Mouse (Mus musculus) frontal cortex, adult 2 months (tissue): Measurements from ENCODE around the gene Gprin1. TPM values are rescaled to one million over a fixed set of nuclear protein-coding genes. Genes with fewer than 3 reads are reported as not detected.
"Not testable (repeated sequence)": the region's sequence is repeated elsewhere in the genome, so short reads cannot be mapped to it uniquely, and the experiment has no call there.

Experiments used
- DNase-seq, 2 experiments: peaks; one replicate each; pipeline ENCODE4 v3.0.0; 2022; ENCODE audit warnings: low spot score in 1 of 2; ENCODE audit errors: extremely low spot score in 1 of 2
- polyA plus RNA-seq: library from polyadenylated mRNA; depleted of rRNA; stranded (reverse); fragments of >200 nt; gene quantifications from 2 replicates; pipeline ENCODE4 v1.2.3, GENCODE M21; 2012; rRNA removed

Gprin1 gene
- polyA plus RNA-seq, result 82.2 and 88.5 TPM in 2 replicates

DNA sequence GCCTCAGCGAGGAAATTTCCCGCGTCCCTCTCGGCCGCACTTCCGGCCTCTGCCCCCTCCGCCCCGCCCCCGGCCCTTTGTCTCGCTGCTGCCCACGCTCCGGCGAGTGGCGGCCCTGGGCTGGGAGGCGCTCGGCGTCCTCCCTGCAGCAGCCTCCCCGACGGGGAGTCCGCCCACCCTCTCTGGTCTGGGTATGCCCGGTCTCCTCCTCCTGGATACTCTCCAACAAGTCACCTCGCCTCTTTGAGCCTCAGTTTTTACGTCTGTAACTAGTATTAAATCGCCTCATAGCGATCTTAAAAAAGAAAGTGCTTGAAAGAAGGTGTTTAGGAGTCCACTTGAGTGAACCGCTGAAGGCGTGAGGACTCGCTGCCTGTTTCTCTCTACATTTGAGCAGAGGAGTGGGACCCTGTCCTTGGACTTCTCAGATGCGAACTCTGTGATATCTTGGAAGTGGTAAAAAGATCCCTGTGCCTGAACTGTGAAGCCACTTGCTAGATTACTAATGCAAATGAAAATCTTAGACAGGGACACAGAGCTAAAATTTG, at the start of gene Gprin1:
Gene Gprin1, minus strand, starts transcription at position 11 of the 548 bp plus-strand sequence.
- DNase-seq, result no peak

DNA sequence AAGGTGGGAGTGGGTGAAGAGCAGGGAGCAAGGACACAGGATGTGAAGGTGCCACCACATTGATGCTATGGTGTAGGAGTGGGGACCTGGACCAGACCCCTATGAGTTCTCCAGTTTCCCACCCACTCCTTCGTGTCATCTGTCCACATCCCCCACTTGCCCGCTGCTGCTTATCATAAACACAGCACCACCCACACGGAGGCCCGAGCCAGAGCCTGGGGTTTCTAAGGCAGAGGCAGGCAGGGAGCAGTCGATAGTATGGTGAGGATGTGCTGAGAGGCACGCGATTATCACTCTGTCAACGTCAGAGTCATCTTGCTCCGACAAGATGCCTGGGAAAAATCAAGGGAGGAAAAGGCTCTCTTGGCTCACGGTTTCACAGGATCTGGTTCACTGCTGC, 49.1 kb upstream of the Gprin1 start:
- peak; percentile 69 to 85 for DNase-seq

DNA sequence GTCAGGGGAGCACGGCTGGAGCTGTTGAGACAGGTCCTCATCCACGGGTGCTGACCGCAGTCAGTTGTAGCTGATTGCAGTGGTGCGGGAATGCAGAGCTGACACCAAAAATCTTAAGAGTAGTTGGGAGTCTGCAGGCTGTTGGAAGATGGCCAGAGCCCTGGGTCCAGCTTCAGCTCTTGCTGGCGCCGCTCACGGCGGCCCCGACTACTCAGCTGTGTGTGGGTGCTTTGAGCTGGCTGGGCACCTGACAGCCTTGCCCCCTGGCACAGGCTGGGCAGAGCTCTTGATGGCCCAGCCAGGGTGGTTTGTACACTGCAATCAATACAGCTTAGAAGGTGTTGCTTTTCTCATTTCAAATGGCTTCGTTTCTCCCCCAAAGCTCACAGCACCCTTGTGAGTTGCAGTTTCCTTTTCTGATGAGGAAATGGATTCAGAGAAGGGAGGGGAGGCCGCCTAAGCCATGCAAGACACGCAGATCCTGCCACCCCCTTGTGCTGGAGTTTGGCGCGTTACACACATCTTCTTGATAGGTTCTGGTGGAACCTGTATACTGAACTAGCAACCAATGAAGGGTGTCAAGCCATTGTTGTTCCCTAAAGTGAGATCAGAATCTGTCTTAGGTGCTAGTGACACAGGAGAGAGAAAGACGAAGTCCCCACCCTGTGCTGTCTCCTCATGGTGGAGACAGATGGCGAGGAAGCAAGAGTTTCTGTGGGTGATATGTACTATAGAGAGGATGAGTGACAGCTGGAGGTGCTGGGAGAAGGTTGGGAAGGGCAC, 48.4 kb upstream of the Gprin1 start:
- peak in 1 of 2 experiments; percentile 75 for DNase-seq

DNA sequence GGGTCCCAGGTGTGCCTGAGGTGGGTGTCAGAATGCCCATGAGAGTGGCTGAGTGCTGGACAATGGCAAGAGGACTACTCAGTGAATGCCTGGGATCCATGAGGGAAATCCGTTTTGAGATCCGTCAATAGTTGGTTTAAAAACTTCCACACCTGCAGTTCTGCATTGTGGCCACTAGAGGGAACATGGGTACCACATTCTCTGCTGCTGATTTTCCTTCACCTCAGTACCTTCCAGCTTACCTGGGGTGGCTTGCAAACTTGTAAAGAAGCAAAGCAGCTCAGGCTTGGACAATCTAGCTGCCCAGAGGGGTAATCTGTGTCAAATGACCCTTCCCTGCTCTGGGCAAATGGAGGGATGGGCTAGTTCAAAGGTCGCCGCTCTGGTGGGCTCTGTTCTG, 47.7 kb upstream of the Gprin1 start:
- peak in 1 of 2 experiments; percentile 81 for DNase-seq

DNA sequence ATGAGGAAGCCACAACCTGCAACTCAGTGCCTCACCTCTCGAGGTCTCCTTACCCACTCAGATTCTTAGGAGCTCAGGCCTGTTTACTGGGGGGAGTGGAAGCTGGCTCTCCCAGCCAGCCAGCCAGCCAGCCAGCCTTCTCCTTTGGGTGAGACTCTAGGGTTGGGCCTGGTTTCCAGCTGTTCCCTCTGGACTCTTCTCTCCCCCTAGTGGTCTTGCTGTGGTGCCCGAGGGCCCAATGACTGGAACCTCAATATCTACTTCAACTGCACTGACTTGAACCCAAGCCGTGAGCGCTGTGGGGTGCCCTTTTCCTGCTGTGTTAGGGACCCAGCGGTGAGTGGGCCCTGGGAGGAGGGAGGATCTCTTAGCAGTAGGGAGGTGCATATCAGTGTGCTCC, 45.2 kb upstream of the Gprin1 start:
- no peak for DNase-seq

DNA sequence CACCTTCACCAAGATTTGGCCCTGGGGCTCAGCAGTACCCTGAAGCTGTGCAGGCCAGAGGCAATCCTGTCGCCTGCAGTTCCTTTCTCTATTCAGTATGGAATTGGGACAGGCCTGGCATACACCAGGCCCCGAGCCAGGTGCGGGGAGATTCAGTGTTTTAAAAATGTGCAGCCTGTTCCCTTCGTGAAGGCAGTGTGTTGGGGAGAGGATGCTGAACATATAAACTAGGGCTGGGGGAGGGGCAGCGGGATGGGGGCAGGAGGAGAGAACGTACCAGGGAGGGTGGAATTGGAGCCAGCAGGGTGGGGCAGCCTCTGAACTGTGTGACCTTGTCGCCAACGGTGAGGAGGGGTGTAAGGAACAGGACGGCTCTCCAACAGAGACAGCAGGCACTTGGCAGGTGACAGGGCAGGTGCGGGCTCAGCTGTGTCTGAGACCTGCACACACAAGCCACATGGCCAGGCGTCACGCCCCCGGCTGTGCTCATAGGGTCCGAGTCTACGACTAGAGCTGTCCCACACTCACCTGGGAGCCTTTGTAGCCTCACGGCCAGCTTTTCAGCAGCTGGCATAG, 44.4 kb upstream of the Gprin1 start:
- DNase-seq, result peak in 1 of 2 experiments; percentile 56

DNA sequence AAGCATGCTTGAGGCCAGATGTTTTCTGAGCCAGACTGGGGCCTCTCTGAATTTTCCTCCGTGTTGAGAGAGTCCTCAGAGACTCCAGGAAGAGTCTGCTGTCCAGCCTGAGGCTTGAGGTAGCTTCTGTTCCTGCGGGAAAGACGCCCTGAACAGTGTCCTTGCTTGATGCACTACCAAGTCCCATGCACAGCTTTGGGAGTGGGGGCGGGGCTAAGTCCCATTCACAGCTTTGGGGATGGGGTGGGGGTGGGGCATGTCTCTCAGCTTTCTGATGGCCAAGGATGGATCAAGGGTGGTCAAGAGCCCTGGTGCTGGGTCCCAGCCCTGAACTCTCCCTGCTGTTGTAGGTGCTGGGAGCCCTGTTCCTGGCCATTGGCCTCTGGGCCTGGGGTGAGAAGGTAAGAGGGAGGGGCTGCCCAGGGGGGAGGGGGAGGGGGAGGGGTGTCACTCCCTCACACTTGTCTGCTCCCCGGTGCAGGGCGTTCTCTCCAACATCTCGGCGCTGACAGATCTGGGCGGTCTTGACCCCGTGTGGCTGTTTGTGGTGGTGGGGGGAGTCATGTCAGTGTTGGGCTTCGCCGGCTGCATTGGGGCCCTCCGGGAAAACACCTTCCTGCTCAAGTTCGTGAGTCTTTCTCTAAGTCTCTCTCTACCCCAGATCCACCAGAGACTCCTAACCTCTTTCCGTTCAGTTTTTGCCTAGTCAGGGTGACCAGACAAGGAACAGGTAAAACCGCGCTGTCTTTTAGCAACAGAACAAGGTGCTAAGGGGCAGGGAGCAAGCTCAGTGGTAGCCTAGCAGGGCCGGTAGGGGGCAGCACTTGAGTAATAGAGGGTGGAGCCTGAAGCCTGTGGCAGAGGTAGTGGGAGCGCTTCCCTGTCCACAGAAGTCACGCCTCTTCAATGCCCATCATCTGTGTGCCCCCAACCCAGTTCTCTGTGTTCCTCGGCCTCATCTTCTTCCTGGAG, 42.9 kb upstream of the Gprin1 start:
- no peak for DNase-seq

DNA sequence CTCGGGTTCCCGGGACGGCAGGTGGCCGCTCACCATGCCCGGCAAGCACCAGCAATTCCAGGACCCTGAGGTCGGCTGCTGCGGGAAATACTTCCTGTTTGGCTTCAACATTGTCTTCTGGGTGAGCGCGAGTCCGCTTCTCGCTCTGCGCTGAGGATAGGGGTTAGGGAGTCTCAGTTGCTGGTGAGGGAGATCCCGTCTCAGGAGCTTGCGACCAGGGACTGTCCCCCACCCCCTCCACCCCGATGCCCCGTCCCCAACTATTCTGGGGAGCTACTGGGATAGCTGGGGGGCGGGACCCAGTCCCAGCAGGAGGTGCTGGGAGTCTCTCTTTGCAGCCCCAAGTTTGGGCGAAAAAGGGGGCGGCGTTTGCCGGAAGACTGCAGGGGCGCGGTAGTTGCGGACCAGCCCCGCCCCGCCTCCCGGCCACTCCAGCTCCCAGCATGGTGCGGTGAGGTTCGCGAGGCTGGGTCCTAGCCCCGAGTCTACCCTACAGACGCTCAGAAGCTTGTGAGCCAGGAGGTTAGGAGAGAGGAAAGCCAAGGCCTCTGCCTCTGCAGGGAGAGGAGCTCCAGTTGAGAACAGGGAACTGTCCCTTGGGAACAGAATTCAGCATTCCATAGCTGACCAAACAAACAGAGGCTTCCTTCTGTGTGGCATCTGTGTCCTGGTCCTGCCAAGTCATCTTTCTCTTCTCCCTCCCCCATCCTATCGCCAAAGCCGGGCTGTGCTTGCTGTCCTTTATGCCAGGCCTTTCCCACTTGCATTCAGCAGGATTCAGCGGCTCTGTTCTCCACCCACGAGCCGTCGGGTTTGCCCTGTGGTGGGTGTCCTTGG, 40.1 kb upstream of the Gprin1 start:
- DNase-seq, result peak in 1 of 2 experiments; percentile 66

DNA sequence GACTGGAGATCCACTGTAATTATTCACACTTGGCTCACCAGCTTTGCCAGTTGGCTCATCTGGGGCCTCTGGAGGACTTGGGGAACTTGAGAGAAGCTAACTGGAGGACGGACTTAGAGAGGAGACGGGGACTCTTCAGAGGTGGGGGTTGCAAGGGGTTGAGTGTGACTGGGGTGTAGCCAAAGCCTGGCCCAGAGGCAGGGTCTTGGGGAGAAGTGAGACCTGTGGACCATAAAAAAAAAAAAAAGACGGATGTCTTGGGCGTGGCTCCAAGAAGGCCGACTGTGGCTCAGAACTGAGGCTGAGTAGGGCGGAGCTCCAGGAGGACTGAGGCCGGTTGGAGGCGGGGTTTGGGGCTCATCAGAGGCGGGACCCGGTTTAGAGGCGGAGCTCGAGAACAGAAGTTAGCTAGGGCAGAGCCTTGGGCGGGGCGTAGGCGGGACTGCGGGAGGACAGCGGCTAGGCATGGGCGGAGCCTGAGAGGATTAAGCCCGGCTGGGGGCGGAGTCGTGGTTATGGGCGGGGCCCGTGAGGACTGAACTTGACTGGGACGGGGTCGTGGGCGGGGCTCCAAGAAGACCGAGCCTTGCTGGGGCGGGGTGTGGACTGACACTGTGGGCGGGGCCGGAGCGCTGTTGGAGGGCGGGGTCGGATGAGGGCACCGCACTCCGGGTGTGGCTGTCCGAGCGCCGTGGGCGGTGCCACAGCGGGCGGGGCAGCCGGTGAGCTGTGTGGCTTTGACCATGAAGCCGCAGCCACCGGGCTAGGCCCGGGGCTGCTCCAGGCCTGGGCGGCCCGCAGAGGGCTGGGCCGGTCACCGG, 39.3 kb upstream of the Gprin1 start, which contains the start of gene Tspan17:
Gene Tspan17, plus strand, starts transcription at position 638 of the 821 bp plus-strand sequence.
- peak; percentile 92 to 96 for DNase-seq

DNA sequence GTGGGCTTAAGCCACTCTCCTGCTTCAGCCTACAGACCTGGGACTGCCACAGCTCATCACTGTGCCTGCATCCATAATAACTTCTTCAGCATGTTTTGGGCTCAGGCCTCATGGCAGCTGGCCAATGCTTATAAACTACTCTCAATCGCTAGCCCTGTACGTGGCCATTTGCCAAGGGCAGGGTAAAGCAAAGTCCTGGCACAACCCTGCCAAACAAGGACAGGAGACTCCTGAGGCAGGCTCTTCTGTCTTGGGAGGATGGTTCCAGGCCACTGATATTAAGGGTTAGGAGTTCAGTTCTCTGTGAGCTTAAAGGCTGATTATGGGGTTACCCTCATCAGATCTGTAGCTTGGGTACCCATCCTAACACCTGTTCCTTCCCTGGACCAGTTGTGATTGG, 37.9 kb upstream of the Gprin1 start:
- not testable (repeated sequence) for DNase-seq

DNA sequence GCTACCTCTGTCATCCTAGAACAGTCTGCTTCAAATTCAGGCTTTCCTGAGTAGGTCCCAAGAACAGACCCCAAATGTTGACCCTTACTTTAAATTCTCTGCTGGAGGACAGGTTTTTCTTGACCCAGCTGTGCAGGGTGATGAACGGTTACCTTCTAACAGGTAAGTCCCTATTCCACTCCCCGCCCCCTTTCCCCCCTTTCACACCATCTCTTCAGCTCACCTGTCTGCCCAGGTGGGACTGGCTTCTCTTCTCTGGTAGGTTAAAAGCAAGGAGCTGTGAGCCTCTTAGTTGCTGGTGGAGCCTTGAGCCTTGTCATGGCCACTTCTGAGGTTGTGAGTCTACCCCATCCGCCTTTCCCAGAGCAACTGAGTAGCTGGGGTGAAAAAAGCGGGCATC, 34.0 kb upstream of the Gprin1 start, which contains the start of gene Eif4e1b:
Gene Eif4e1b, plus strand, starts transcription at position 301 of the 400 bp plus-strand sequence.
- no peak for DNase-seq

DNA sequence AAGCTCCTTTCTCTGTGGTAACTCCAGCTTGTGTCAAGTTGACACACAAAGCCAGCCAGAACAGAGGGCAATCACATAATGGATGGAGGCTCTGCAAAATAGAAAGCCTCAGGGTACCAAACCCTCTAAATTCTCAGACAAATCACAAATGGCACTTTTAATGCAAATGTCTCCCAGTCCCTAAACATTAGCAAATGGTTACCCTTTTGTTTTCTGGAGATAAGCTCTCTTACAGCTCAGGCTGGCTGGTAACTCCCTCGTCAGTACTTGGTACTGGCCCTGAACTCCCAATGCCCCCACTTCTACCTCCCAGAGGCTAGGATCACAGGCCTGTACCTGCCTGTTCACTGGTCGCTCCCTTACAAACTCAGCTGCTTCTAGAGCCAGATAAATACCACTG, 33.6 kb upstream of the Gprin1 start:
- DNase-seq, result no peak

DNA sequence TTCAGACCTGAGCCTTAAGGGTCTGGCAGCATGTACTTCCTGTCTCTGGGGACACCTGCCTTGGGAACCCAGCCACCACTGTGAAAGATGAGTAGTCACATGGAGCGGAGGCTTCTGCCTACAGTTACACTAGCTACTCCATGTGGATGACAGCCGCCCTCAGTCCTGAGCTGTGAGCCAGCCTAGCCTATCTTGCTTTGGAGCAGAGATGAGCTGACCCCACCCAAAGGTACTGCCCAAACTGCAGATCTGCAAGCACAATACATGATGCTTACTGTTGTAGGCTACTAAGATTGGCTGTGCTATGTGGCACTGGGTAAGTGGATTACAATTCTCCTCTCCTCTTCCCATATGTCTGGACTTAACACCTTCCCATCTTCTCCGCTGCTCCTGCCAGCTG, 31.4 kb upstream of the Gprin1 start:
- no peak for DNase-seq

DNA sequence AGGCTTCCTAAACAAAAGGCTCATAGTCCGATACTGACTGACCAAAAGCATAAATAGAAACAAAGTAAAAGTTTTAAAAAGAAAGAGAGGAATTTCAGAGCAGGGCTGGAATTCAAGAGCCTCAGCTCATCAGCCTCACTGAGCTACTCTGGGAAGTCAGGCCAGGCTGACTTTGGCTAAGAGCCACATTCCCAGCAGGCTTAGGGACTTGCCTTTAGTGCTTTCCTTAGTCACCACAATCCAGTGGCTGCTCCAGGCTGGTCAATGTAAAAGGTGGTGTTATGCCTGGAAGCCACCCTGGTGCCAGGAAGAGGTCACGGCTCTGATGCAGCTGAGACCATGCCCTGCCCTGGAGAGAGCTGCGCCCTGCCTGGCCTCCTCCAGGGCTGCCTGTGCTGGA, 30.9 kb upstream of the Gprin1 start:
- peak in 1 of 2 experiments; percentile 78 for DNase-seq

DNA sequence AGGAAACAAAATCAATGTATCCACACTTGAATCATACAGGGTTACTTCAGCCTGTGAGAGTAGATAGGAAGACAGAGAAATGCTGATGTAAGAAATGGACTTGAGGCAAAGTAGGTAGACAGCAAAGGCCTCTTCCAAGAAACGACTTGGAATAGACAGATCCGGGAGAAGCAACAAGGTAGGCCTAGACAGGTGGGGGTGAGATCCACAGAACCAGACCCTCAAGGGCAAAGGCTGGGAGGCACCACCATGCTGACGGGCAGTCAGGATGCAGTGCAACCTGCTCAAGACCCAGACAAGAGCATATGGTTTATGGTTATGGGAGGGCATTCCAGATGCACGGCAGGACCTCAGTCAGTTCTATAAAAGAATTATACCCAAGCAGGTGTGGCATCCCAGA, 17.3 kb upstream of the Gprin1 start:
- DNase-seq, result no peak

DNA sequence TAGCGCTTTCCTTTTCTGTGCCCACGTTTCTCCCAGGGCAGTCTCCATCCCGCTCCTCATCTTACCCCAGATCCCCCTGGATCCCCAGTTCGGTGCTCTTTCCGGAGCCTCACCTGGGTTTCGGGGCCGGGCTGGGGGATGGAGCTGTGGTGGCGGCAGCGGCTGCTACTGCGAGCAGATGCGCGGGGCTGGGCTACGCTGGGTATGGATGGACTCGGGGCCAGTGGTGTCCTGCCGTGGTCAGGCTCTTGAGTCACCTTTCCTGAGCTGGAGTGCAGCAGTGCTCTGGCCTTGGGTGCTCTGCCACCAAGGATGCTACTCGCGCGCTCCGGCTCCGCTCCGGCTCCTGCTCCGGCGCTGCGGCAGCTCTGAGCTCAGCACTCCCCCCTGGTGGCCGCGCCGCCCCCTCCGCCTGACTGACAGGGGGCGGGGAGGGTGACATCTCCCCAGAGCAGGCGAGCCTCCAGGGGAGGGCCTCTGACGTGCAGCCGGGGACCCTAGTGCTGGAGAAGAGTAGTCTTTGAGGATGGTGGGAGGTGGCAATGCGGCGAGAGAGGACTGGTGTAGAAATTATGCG, 16.6 kb upstream of the Gprin1 start, which contains the start of gene Sncb:
Gene Sncb, minus strand, starts transcription at position 404 of the 577 bp plus-strand sequence.
- peak in 1 of 2 experiments; percentile 90 for DNase-seq

DNA sequence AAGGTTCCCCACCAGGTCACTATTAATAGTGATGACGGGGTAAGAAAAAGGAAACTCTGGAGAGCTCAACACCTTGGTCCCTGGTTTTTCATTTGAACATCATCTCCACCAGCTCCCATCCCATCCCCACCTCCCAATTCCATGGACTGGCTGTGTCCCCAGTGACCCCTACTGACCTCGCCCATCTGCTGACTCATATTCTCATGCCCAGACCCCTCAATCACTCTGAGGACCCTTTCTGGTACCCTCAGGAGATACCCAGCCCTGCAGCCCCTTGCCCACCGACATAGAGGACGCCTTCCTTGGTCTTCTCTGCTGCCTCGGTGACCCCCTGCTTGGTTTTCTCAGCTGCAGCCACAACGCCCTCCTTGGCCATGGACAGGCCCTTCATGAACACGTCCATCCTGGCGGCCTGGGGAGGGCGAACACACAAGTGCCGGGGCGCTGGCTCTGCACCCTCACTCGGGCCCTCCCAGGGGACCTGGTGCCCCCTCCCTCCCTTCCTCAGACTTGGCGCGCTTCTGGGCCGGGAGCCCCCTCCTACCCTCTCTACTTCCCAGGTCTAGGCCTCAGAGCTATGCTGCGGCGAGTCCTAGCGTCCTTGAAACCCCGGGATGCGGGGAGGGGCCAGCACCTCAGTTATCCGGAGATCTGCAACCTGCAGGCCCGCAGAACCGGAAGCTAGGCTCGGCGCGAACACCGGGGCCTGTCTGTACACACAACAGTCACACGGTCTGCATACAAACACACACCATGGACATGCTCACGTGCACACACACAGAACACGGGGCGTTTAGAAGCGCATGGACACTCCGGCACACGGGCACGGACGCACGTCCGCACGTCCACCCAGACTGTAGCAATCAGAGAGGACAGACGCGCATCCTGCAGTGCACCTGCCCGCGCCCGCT, 15.9 kb upstream of the Gprin1 start:
- DNase-seq, result peak in 1 of 2 experiments; percentile 50
